Mouse (Mus musculus): ENCODE measurements around the gene Sh3kbp1. TPM values are rescaled to one million over a fixed set of nuclear protein-coding genes. Genes with fewer than 3 reads are reported as not detected.

The Sh3kbp1 gene
- total and polyA plus RNA-seq, 3 experiments: 45.4 to 85.8 (median 48.2) TPM

DNA sequence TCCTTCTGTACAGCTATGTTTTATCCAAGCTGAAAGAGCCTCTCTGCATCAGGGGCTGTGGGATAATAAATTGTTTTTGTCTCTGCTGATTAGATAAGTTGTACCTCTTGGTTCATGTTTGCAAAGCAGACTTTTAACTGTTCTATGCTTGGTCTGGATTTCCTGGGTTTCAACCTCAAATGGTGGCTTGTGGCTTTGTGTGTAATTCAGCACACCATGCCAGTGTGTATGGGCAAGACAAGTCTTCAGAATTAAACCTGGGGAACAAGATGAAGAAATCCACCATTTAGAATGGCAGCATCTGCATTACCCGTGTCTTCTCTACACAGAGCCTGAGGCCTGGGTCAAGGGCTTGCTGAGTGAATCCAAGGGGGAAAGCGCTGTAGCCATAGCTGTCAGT is 86.1 kb downstream of the Sh3kbp1 start:
- Histone ChIP-seq H3K36me3 (replicated peaks in 1 of 2; ENCODE audit: control insufficient read depth in 1 of 2, insufficient read depth in 1 of 2, low read length in 1 of 2) (no peaks in the 10 kb centered on the region), H3K9me3 (replicated peaks; ENCODE audit: low read length) (no peaks in the 10 kb centered on the region), H3K79me2 (replicated peaks; ENCODE audit: control insufficient read depth, extremely low read depth, insufficient read depth, poor library complexity, severe bottlenecking) (peaks cover 42% of the 10 kb centered on the region), H3K4me2 (ENCODE audit: insufficient read depth, low read depth, poor library complexity, severe bottlenecking) (peak overlapping the region; percentile 91), H3K4me1 (ENCODE audit: control insufficient read depth in 1 of 2, insufficient read depth in 2 of 2) (peaks cover 0 to 29% of the 10 kb centered on the region in 2 experiments; a peak in 2 of 4 replicates), H3K4me3 (replicated peaks in 1 of 3; ENCODE audit: low read depth in 2 of 3, low read length in 2 of 3, poor library complexity in 1 of 3) (peak overlapping the region in 1 of 3 experiments; percentile 21), H3K9ac (ENCODE audit: insufficient read depth, low read depth) (peak overlapping the region; percentile 39; the same call in 1 of the 2 replicates), H3K27me3 (replicated peaks) (no peaks in the 10 kb centered on the region), H3K27ac (ENCODE audit: insufficient read depth, low read depth) (peak overlapping the region; percentile 11; the same call in 1 of the 2 replicates)
- in situ Hi-C loops (cut with MboI; ENCODE audit: low pct_ligation_motif_present, low pct_unique_long_range_greater_than_20kb, low sequenced_read_pairs) (no loop called here), dilution Hi-C loops (cut with MboI; ENCODE audit: extremely low pct_ligation_motif_present, extremely low pct_unique_long_range_greater_than_20kb, low sequenced_read_pairs) (no loop called here)
- TF ChIP-seq ZKSCAN1 (IDR thresholded peaks at IDR 0.05; ENCODE audit: borderline replicate concordance, low read depth, low read length): no peak
- no peak for TF ChIP-seq SMC3 (IDR thresholded peaks at IDR 0.05; ENCODE audit: low read depth, low read length)
- no peak for TF ChIP-seq JUN (IDR thresholded peaks at IDR 0.05; ENCODE audit: insufficient read depth, low read depth, low read length)
- TF ChIP-seq NELFE (IDR thresholded peaks at IDR 0.05; ENCODE audit: low read depth, low read length): no peak
- no peak for TF ChIP-seq IRF4 (IDR thresholded peaks at IDR 0.05; ENCODE audit: low read depth, low read length)
- no peak for TF ChIP-seq MAZ (IDR thresholded peaks at IDR 0.05; ENCODE audit: low read depth, low read length)
- TF ChIP-seq POLR2AphosphoS2 (IDR thresholded peaks at IDR 0.05; ENCODE audit: low read depth, low read length): no peak
- TF ChIP-seq ZMIZ1 (IDR thresholded peaks at IDR 0.05; ENCODE audit: low read depth, low read length): no peak
- no peak for TF ChIP-seq MEF2A (IDR thresholded peaks at IDR 0.05; ENCODE audit: borderline replicate concordance, low read depth, low read length)
- DNase-seq (ENCODE audit: extremely low read depth): no peak

DNA sequence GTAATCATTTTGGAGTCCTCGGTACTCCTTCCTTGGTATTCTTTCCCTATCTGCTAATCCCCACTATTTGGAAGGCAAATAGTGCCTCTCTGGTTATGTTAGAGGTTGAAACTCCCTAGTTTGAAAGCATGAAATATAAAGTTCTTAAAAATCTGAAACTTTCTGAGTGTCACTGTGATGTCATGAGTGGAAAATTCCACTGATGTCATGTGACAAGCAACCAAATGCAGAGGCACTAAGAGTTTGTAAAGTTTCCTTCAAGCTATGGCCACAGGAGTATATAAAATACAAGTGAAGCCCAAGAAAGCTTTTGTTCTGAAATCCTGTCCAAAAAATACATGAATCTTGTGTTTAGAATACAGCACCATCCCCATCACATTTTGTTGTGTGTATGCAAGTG is 94.3 kb downstream of the Sh3kbp1 start:
- no peak overlapping the region for H3K27ac ChIP-seq (ENCODE audit: insufficient read depth, low read depth)
- H3K9me3 ChIP-seq (replicated peaks; ENCODE audit: low read length): no peaks in the 10 kb centered on the region
- TF ChIP-seq BHLHE40 (IDR thresholded peaks at IDR 0.05; ENCODE audit: low read depth, low read length) (peak; percentile 68), JUND (conservative IDR thresholded peaks at IDR 0.05; ENCODE audit: low read depth, low read length) (peak; percentile 61; the same call in 1 of the 2 replicates), ZC3H11A (IDR thresholded peaks at IDR 0.05; ENCODE audit: low read depth, low read length) (no peak), CTCF (conservative IDR thresholded peaks at IDR 0.05 in 1 of 2, IDR thresholded peaks at IDR 0.05 in 1 of 2; ENCODE audit: low read depth in 2 of 2, low read length in 2 of 2) (no peak), IRF4 (IDR thresholded peaks at IDR 0.05; ENCODE audit: low read depth, low read length) (0 out of 2 replicates have a peak, but pooled peaks have one; percentile 48), USF1 (IDR thresholded peaks at IDR 0.05; ENCODE audit: low read depth, low read length) (peak; percentile 56), SMC3 (IDR thresholded peaks at IDR 0.05; ENCODE audit: low read depth, low read length) (no peak), ETS1 (conservative IDR thresholded peaks at IDR 0.05; ENCODE audit: low read depth, low read length) (peak; percentile 54; the same call in 1 of the 2 replicates), RAD21 (IDR thresholded peaks at IDR 0.05; ENCODE audit: low read depth, low read length) (no peak), MYC (IDR thresholded peaks at IDR 0.05; ENCODE audit: low read depth, low read length) (peak; percentile 28; the same call in 1 of the 2 replicates), MAX (IDR thresholded peaks at IDR 0.05; ENCODE audit: low read length) (peak; percentile 28; the same call in 1 of the 2 replicates), CHD2 (IDR thresholded peaks at IDR 0.05; ENCODE audit: low read length) (0 out of 2 replicates have a peak, but pooled peaks have one; percentile 41), USF2 (conservative IDR thresholded peaks at IDR 0.05; ENCODE audit: low read depth, low read length) (peak; percentile 65), SIN3A (IDR thresholded peaks at IDR 0.05; ENCODE audit: low read length) (0 out of 2 replicates have a peak, but pooled peaks have one; percentile 35), EP300 (IDR thresholded peaks at IDR 0.05; ENCODE audit: low read length) (peak; percentile 83), ZMIZ1 (IDR thresholded peaks at IDR 0.05; ENCODE audit: low read depth, low read length) (0 out of 2 replicates have a peak, but pooled peaks have one; percentile 32), JUN (IDR thresholded peaks at IDR 0.05; ENCODE audit: insufficient read depth, low read depth, low read length) (peak; percentile 49; the same call in 1 of the 2 replicates), POLR2A (IDR thresholded peaks at IDR 0.05; ENCODE audit: low read depth, low read length) (no peak), CHD1 (IDR thresholded peaks at IDR 0.05; ENCODE audit: low read depth, low read length) (no peak)
- no peak overlapping the region for H3K9ac ChIP-seq (ENCODE audit: insufficient read depth, low read depth)
- in situ Hi-C loops (cut with MboI; ENCODE audit: low pct_ligation_motif_present, low pct_unique_long_range_greater_than_20kb, low sequenced_read_pairs): no loop called here
- dilution Hi-C loops (cut with MboI; ENCODE audit: extremely low pct_ligation_motif_present, extremely low pct_unique_long_range_greater_than_20kb, low sequenced_read_pairs): no loop called here
- no peak overlapping the region for H3K4me3 ChIP-seq (replicated peaks in 1 of 3; ENCODE audit: low read depth in 2 of 3, low read length in 2 of 3, poor library complexity in 1 of 3)
- H3K4me2 ChIP-seq (ENCODE audit: insufficient read depth, low read depth, poor library complexity, severe bottlenecking): no peak overlapping the region; the same call in 1 of the 2 replicates
- H3K27me3 ChIP-seq (replicated peaks): no peaks in the 10 kb centered on the region
- peaks cover 0 to 6% of the 10 kb centered on the region in 2 experiments for H3K36me3 ChIP-seq (replicated peaks in 1 of 2; ENCODE audit: control insufficient read depth in 1 of 2, insufficient read depth in 1 of 2, low read length in 1 of 2)
- peak; percentile 40 for DNase-seq (ENCODE audit: extremely low read depth)
- peaks cover 40% of the 10 kb centered on the region for H3K79me2 ChIP-seq (replicated peaks; ENCODE audit: control insufficient read depth, extremely low read depth, insufficient read depth, poor library complexity, severe bottlenecking)
- peaks cover 2 to 24% of the 10 kb centered on the region in 2 experiments; a peak in 2 of 4 replicates for H3K4me1 ChIP-seq (ENCODE audit: control insufficient read depth in 1 of 2, insufficient read depth in 2 of 2)
